Mouse (Mus musculus): ENCODE measurements at regions not wholly inside any gene's neighbourhood (a gene's known extent, or its start where the extent isn't known, plus 50 kb on each side); places are given as distances from the start of the nearest gene placed in this dataset.

DNA sequence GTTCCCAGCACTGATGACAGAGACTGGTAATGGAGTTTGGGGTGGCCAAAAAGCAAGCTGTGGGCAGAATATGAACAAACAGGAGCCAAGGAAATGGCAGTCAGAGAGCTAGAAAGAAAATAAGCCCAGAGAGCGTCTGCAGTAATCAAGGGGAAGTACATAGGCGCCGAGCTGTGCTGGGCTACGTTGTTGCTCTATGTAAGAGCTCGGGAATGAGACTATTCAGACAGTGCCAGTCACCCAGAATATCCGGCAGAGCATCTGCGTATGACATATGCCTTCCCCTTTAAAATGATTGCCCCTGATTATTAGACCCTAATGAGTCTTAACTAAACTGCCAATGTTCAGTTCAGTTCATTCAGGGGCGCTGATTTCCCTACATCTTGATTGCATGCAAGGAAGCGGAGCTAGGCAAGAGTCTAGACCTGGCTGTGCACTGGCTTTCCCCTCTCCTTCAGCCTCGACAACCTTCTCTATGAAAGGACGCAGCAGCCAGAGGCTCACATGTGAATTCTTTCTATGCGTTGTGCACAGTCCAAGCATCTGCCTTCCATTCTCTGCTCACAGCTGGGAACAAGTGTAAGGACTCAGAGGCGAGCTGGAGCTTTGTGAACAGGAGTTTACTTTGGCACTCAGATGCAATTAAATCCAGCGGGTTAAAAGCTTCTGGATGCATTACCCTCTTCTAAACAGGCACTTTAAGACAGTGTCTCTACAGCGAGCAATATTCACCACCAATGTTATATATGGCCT, 125.7 kb upstream of the Gdf10 start:
- no peak for DNase-seq (ENCODE audit: low spot score in 2 of 2)

DNA sequence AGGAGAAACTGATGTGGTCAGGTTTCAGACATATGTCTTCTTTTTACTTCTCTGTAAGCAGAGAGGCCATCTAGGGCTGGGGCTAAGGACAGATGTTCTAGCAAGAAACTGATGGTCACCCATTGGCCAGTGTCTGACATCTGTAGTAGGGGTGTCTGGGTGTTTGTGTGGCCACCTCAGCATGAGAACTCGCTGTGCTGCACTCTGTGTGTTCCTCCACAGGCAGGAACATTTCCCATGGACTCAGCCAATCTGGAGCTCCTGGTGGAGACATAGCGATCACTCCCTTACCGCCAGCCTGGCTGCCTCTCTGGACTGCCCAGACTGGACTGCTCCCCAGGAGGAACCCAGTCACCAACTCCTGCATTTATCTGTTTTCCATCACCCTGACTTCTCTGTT, 119.1 kb upstream of the Gdf10 start:
- DNase-seq (ENCODE audit: low spot score in 2 of 2), result peak; percentile 25 to 71

DNA sequence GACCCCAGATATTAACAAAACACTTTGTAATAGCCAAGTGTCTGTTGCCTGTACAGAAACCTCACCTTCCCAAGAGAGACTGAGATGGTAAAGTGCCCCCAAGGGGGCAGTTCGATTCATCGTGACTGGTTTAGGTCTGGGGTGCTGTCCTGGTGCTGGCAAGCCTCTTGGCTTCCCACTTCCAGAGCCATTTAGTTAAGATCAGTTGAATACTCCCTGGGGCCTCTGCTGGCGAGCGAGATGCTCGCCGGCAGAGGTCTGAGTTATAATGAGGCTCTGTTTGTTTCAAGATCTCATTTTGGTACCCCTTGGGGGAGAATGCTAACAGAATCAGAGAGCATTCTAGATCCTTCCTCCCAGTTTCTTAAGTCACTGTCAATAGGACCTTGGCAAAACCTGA, 118.7 kb upstream of the Gdf10 start:
- peak in 1 of 2 experiments; percentile 31 for DNase-seq (ENCODE audit: low spot score in 2 of 2)

DNA sequence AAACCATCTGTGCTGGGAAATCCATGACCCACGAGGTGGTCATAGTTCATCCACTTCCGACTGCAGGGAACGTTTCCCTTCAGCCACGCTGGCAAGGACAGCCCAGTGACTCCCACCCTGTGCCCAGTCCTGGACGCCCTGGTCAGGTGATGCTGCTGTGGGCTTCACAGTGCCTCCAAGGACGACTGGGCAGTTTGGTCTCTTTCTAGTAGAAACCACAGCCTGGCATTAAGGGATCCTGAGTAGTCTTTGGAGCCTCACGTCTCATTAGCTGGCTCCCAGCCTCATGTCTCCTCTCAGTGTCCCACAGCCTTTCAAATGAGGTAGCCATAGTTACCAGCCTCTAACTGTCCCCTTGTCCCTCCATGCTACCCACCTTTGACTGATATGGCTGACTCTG, 116.2 kb upstream of the Gdf10 start:
- DNase-seq (ENCODE audit: low spot score in 2 of 2), result no peak

DNA sequence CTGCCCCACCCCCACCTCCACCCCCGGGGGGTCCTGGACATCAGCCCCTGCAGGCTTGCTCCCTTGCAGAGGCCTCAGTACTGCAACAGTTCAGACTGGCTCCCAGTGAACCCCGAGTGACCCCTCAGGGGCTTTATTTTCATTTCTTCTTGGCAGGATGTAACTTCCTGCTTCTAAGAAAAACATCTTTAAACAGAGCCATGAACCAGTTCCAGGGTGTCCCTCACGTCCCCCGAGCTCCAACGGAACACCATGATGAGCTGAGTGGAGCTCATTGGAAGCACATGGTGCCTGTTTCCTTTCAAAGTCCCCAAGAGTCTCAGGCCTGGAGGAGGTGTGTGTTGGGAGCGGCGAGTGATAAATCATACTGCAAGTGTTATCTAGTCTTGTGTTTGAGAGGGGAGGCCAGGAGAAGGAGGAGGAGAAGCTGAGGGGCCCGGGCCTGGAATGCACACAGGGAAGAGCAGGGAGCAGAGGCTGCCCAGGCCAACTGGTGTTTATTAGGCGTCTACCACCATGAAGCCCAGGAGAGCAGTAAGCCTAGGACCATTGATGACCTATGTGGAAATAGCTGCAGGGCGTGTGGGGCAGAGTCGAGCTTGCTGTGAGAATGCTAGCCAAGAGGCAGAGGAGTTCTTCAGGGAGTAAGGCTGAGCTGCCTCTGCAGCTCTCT, 114.7 kb upstream of the Gdf10 start:
- peak; percentile 74 to 84 for DNase-seq (ENCODE audit: low spot score in 2 of 2)

DNA sequence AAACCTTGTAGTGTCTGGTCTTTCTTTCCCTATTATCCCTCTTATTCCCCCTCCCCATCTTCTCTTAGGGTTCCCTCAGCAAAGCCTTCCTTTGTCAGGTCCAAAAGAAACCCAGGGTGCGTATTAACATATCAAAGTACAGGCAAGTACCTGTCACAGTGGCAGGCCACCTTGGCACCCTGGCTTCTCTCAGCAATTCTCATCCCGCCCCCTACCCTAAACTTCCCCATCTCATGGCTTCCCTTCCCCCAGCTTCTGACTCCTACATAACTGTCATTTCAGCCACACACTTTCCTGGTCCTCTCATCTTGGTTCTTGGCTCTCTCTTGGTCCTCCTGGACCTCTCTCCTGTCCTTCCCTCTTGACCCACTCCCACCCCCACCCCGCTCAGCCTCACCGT, 112.8 kb upstream of the Gdf10 start:
- DNase-seq (ENCODE audit: low spot score in 2 of 2), result no peak

DNA sequence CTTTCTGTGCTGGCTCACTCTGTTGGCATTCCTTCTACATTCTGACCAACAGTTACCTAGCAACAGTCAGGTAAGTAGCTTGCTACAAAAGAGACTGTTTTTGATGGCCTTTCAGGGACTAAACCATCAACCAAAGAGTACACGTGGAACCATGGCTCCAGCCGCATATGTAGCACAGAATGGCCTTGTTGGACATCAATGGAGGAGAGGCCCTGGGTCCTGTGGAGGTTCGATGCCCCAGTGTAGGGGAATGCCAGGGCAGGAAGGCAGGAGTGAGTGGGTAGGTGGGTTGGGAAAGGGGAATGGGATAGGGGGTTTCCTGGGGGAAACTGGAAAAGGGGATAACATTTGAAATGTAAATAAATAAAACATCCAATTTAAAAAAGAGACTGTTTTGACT, 112.1 kb upstream of the Gdf10 start:
- no peak for DNase-seq (ENCODE audit: low spot score in 2 of 2)

DNA sequence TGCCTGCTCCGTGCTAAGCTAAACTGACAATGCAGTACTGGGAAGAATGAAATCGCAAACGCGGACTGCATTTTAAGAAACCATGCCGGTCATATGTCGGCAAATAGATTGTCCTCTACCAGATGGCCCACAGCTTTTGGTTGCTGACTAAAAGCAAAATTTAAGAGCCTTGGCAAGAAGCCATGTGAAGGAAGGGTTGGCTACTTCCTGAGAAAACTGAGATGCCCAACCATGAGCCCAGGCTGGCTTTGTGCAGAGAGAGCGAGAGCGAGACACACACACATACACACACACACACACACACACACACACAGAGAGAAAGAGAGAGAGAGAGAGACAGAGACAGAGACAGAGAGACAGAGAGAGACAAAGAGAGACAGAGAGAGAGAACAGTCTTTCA, 111.1 kb upstream of the Gdf10 start:
- no peak for DNase-seq (ENCODE audit: low spot score in 2 of 2)

DNA sequence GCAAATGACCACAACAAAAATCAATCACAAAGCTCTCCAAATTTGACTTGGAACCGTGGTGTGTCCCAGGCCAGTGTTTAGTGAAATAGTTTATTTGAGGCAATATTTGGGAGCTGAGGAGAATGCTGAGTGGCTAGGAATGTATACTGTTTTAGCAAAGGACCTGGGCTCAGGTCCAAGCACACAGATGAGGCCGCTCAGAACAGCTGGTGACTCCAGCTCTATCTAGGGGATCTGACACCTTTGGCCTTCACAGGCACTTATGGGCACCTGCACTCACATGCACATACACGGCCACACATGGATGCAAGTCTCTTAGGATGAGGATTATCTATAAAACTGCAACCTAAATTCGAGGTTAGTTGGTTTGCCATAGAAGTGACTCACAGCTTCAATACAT, 110.6 kb upstream of the Gdf10 start:
- no peak for DNase-seq (ENCODE audit: low spot score in 2 of 2)

DNA sequence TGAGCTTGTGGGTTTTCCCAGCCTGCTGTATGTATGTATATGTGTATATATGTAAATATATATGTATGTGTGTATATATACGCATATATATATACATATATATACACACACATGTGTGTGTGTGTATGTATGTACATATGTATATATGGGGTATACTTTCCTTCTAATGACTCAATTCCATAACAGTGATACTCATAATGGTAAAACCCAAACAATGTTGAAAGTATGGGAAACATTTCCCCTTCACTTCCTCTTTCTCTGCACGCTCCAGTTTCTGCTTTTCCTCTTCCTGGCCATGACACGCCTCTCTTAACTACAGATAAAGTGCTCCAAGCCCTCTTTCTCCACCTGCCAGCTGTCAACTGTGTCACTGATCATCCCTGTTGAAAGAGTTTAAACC, 110.1 kb upstream of the Gdf10 start:
- no peak for DNase-seq (ENCODE audit: low spot score in 2 of 2)

DNA sequence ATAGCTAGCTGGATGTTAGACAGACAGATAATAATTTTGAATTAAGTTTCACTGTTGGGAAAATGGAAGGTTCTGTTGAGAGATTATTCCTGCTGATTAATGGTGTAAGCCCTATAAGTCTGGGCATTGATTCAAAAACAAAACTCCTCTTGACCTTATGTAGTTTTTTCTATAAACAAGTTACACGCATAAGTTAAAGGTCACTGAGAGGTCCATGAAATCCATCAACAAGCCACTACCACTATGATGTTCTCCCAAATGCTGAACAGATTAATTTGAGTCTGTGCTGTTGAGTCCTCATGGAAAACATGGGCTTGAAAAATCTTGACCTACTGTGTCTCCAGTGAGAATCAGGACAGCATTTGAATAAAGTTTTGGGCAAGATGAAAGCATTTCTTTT, 109.3 kb upstream of the Gdf10 start:
- DNase-seq (ENCODE audit: low spot score in 2 of 2), result no peak

DNA sequence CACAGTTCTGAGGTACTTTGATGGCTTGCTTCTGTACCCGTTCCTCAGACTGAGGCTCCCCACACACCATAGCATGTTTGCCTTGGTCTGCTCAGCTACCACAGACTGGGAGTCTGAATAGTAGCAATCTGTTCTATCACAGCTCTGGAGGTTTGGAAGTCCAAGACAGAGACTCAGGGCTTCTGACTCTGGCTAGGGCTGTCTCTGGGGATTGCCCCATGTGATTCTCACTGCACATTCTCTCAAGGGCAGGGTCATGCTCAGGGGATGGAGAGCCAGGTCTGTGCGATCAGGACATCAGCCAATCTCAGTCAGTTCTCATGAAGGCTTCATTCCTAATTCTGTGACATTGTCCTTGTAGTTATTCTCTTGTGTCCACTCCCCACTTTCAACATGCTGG, 108.8 kb upstream of the Gdf10 start:
- DNase-seq (ENCODE audit: low spot score in 2 of 2), result no peak

DNA sequence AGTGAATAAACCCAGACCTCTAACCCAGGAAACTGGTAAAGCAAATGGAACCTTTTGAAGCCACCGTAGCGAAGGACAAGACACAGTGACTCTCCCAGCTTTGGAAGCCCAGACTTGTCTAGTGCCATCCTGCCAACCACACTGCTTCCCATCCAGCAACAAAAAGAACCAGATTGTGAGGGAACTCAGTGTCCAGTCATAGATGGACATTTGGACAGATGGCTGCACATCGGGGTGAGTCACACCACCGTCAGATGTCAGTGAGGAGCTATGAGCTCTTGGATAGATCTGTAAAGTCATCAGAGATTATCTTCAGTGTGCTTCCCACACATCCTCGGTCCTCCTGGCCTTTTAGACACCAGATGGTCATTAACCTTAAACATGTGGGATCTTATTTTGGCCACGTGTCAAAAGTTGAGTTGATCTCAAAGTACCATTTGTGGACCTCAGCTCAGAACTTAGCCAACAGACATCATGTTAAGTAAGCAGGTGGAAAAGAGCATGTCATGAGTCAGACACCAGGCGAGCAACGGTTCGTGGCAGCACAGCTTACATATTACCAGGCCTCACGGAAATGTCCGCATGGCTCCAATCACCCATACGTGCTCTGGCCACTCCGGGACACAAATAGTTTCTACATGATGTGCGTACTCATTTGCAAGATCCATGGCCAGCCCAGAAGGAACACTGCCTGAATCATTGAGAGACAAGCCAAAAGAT, 102.7 kb upstream of the Gdf10 start:
- no peak for DNase-seq (ENCODE audit: low spot score in 2 of 2)

DNA sequence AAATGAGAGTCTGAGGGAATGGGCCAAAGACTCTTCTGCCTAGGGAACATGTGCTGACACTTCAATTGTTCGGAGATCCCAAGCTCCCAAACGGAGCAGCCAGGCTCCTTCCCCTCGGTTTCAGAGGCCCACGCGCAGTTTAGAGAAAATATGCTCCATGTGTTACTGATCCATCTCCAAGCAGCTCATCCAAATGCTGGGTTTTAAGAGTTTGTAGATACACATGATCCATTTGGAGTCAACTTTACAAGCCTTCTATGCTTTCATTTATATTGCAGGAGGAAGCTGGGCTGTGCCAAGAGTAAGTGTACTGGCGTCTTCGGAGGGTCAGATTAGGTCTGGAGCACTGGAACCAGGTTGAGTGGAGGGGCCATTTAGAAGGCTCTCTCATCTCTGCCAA, 102.0 kb upstream of the Gdf10 start:
- DNase-seq (ENCODE audit: low spot score in 2 of 2), result no peak

DNA sequence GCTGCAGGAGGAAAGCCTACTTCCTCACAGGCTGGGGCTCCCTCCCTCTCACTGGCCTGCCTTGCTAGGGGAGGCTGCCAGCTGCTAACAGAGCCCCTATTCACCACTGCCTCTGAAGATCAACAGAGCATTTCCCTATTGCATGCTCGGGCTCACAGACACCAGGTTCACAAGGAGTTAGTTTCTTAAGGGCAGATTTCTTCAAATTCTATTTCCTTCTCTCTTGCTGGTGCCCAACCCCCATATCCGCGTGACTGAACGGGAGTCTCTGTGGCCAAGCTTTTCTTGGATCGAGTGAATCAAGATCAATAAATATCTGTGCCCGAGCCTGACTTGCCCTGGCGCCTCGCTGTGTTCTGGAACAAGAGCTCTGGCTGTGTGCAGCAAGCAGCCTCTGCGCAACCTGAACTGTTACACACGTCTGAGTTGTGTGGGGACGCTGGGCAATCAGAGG, 98.9 kb upstream of the Gdf10 start:
- DNase-seq (ENCODE audit: low spot score in 2 of 2), result peak in 1 of 2 experiments; percentile 23

DNA sequence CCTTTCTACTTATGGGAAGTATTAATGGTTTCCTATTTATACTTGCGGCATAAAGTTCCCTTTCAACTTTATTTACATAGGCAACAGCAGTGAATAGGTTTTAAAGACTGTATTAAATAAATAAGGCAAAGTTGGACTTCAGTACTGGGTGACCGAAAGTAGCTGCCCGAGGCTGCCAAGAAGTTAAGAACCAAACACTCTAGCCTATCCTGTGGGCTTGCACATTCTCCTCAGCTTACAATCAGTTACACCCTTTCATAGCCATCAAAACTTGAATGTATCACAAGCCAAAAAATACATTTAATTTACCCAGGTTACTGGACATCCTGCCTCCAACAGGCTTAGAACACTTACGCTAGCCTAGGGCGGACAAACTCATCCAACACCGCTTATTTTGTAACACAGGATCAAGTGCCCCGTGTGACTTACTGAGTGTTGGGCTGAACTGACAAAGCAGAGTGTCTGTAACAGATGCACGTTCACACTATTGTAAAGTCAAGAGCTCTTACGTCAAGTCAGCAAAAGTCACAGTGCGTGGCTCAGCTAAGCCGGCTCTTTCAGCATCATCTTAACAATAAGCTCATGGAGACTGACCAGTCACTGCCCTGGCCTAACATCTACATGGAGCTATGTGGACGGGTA, 97.3 kb upstream of the Gdf10 start:
- no peak for DNase-seq (ENCODE audit: low spot score in 2 of 2)

DNA sequence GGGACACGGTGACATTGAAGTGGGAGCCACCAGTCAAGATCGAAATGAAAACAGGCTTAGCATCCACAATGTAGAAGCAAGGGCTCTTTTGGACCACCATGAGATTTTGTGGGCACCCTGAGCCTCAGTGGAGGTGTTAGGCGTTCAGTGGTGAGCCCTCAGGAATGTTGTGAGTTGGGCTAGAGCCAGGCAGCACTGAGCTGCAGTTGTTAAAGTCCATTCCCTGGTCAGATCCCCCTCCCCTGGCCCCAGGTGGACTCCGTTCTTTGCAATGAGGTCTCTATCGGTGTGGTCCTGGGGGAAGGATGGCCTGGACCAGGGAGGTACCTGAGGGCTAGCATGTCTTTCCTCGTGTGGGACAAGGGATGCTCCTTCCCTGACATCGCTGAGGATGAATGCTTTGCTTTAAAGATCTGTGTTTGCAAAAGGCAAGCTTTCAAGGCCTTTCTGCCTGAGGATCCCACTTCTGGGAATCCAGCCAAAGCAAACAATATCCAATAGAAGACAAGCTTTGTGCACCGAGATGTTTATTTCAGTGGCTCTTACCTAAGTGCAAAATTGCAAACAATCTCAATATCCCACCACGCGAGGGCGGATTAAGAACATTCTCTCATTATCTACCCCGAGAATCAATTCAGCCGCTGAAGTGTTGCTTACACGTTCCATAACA, 90.6 kb upstream of the Gdf10 start:
- DNase-seq (ENCODE audit: low spot score in 2 of 2), result no peak

DNA sequence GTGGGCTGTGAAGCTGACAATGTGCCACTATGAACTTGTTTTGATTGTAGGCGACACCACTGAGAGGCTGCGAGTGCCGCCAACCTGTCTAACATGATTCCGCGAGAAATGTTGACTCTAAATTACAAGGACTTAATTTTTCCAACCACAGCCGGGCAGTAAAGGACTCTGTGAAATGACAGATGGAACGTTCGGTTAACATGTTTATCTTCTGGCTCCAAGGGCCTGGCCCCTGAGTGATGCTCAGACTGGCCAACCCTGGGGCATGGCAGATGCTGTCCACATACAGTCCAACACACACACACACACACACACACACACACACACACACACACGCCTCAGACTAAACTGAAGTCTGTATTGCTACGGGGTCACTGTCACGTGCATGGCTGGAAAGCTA, 87.0 kb upstream of the Gdf10 start:
- no peak for DNase-seq (ENCODE audit: low spot score in 2 of 2)

DNA sequence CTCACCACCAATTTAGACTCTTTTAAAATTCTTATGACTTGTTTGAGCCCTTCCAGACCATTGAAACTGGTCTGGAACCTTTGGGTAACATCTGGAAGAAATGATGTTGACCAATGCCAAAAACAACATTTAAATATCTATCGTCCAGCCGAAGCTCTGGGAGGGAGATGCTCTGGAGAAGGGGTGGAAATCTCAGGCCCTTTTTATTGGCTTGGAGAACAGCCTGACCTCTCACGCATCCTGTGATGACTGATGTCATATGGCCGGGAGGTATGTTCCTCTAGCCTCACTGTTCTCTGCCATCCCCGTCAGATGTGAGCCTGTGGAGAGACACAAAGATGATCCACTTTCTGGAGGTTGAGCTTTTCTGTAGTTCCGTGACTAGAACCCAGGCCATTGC, 81.6 kb upstream of the Gdf10 start:
- peak; percentile 65 to 68 for DNase-seq (ENCODE audit: low spot score in 2 of 2)

DNA sequence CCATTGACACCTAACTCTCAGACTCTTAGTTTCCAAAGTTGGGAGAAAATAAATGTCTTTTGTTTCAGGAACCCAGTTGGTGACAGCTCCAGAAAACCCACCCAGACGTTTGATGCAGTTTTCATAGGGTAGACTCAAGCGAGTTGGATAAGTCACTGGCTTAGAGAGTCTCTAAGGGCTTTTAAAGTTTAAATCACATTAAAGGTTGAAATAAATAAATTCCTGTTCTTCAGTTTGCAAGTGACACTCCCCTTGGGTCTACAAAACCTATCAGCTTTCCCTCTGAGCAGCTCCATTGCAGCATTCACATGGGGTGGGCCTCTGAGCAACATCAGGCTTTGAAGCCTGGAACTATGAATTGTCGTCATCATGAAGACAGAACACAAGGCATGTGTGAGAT, 69.9 kb upstream of the Gdf10 start:
- no peak for DNase-seq (ENCODE audit: low spot score in 2 of 2)

DNA sequence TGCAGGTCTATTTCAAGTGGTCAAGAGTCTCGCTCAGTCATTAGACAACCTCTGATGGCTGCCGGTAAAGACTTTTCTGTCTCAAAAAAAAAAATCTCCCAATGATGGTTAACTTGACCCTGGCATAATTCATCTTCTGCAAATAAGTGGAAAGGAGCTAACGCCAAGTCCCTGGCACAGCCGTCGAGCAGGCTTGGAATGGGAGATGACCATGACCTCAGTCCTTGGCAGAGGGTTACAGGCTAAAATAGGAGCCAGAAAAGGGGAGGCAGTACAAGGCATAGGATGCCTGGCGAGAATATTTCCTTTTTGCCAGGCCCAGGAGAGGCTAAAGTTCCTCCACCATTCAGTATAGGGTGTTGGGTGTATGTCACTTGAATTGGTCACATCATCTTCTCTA, 69.2 kb upstream of the Gdf10 start:
- no peak for DNase-seq (ENCODE audit: low spot score in 2 of 2)

DNA sequence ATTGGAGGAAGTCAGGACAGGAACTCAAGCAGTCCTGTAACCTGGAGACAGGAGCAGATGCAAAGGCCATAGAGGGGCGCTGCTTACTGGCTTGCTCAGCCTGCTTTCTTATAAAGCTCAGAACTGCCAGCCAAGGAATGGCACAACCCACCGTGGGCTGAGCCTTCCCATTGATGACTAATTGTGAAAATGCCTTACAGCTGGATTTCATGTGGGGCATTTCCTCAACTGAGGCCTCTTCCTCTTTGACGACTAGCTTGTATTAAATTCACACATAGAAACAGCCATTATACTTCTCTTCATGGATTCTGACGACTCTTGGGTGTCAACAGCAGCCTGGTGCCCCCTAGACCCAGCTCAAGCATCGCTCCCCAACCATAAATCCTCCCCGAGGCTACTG, 66.4 kb upstream of the Gdf10 start:
- DNase-seq (ENCODE audit: low spot score in 2 of 2), result no peak

All from heart, adult 9 months (tissue).